Mouse (Mus musculus) myocyte (in vitro differentiated cells): ENCODE data around the gene Scarb1.

ENCODE experiments used
- CEBPB ChIP-seq: IDR thresholded peaks from 2 replicates; pipeline ENCODE4 v1.6.1; 2011; ENCODE audit warnings: mild to moderate bottlenecking, moderate library complexity; ENCODE audit not compliant: poor library complexity, insufficient read depth, severe bottlenecking
- E2F4 ChIP-seq: IDR thresholded peaks from one replicate; pipeline ENCODE4 v1.6.1; 2011; ENCODE audit warnings: mild to moderate bottlenecking, control low read depth, moderate library complexity; ENCODE audit not compliant: insufficient read depth
- MAX ChIP-seq: IDR thresholded peaks from one replicate; pipeline ENCODE4 v1.6.1; 2011; ENCODE audit warnings: low read depth, mild to moderate bottlenecking, control low read depth
- MYOD1 ChIP-seq, 3 experiments: IDR thresholded peaks; one replicate each; pipeline ENCODE4 v1.6.1; 2011; ENCODE audit warnings: control low read depth in 2 of 3, low read depth in 2 of 3, mild to moderate bottlenecking in 2 of 3, moderate library complexity in 1 of 3; ENCODE audit not compliant: insufficient read length in 2 of 3, control insufficient read depth in 1 of 3
- MYOG ChIP-seq, 3 experiments: IDR thresholded peaks; one replicate each; pipeline ENCODE4 v1.6.1; 2011; ENCODE audit warnings: control low read depth in 2 of 3, low read depth in 2 of 3, mild to moderate bottlenecking in 2 of 3; ENCODE audit not compliant: insufficient read length in 2 of 3, control insufficient read depth in 1 of 3, insufficient read depth in 1 of 3
- POLR2A ChIP-seq: IDR thresholded peaks from one replicate; pipeline ENCODE4 v1.6.1; 2011; ENCODE audit warnings: low read depth, mild to moderate bottlenecking, control low read depth, moderate library complexity; ENCODE audit not compliant: insufficient read length
- POLR2AphosphoS2 ChIP-seq: IDR thresholded peaks from one replicate; pipeline ENCODE4 v1.6.1; 2011; ENCODE audit warnings: low read depth, control low read depth; ENCODE audit not compliant: insufficient read length
- REST ChIP-seq: IDR thresholded peaks from one replicate; pipeline ENCODE4 v1.6.1; 2011; ENCODE audit warnings: mild to moderate bottlenecking, control low read depth, moderate library complexity; ENCODE audit not compliant: insufficient read depth, insufficient read length
- SRF ChIP-seq: IDR thresholded peaks from one replicate; pipeline ENCODE4 v1.6.1; 2011; ENCODE audit warnings: low read depth; ENCODE audit not compliant: control insufficient read depth, insufficient read length
- TCF12 ChIP-seq: IDR thresholded peaks from one replicate; pipeline ENCODE4 v1.6.1; 2011; ENCODE audit warnings: mild to moderate bottlenecking, control low read depth; ENCODE audit not compliant: poor library complexity, insufficient read depth, severe bottlenecking
- TCF3 ChIP-seq: IDR thresholded peaks from one replicate; pipeline ENCODE4 v1.6.1; 2011; ENCODE audit warnings: low read depth, control low read depth; ENCODE audit not compliant: insufficient read length
- USF1 ChIP-seq: IDR thresholded peaks from one replicate; pipeline ENCODE4 v1.6.1; 2011; ENCODE audit warnings: low read depth, mild to moderate bottlenecking, control low read depth, moderate library complexity

DNA sequence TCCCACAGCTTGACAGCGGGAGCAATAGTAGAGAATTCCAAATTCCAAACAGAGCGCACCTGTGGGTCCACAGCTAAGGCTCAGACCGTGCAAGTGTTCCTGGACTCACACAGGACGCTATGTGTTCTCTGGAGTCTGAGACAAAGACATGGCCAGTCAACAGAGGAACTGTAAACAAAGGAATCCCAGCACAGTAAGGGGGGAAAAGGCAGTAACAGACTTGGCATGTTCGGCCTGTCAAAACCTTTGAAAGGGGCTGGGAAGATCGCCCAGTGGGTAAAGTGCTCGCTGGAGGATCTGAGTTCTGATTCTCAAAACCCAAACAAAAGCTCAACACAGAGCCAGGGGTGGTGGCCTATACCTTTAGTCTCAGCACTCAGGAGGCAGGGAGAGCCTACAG, 3.4 kb downstream of the Scarb1 start:
- no peak for TF ChIP-seq TCF12
- TF ChIP-seq E2F4 = no peak
- no peak for TF ChIP-seq MYOD1 (IDR thresholded peaks at IDR 0.05; ENCODE audit: control insufficient read depth in 1 of 3, insufficient read length in 2 of 3, low read depth in 2 of 3)
- TF ChIP-seq MYOG (IDR thresholded peaks at IDR 0.05; ENCODE audit: control insufficient read depth in 1 of 3, insufficient read depth in 1 of 3, insufficient read length in 2 of 3, low read depth in 2 of 3) = no peak
- no peak for TF ChIP-seq POLR2A
- TF ChIP-seq USF1 = no peak
- TF ChIP-seq CEBPB = no peak
- no peak for TF ChIP-seq MAX
- TF ChIP-seq POLR2AphosphoS2 = no peak
- TF ChIP-seq REST = no peak
- TF ChIP-seq TCF3 = no peak
- no peak for TF ChIP-seq SRF
